Mouse (Mus musculus): Measurements from ENCODE around the gene Tyms.

DNA sequence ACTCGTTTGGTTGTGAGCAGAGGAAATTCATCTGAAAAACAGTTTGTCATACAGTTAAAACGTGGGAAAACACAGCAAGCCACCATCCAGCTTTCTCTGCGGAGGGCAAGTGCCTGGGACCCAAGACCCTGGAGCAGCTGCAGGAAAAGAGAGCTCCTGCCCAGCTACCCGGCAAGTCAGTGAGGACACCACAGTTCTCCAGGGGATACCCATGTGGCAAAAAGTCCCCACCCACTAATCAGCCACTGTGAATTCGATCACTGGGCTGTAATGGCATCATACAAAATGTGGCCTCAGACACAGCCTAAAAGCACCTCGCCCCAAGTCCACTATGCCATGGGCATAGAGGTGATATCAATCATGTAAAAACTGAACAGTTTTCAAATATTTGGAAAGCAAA is 1.7 kb downstream of the Tyms start:
- TF ChIP-seq POLR2A (IDR thresholded peaks at IDR 0.05; ENCODE audit: low read depth, low read length) (no peak), CTCF (IDR thresholded peaks at IDR 0.05; ENCODE audit: borderline replicate concordance, insufficient read depth, low read length) (no peak)
